ENCODE assay signal across 9 mouse cellular contexts in genomic region chr4:150706793-150707724, GRCm38 (mm10). TPM values are rescaled to one million over a fixed set of nuclear protein-coding genes. Genes with fewer than 3 reads are reported as not detected.
DNase-seq lines count a peak whose midpoint lies in the region; ATAC-seq and TF ChIP-seq lines count a peak whose summit lies in the region.
"Had no signal": no experiment of that assay in that cellular context is flagged by ENCODE, and none has a peak within 500 bp of the region (broad histone marks: within the 10 kb centered on the region; RNA-seq: fewer than 3 reads in every experiment).

No protein-coding gene starts in this region.

- H3ac ChIP-seq in C2C12 (ENCODE audit: control insufficient read depth, insufficient read length, low read depth), result peak overlapping the region; percentile 49

- WGBS in liver, embryonic 12.5 days (ENCODE audit: insufficient replicate concordance), result 53% methylated on average over 19 of the region's 19 CpGs
- WGBS in forebrain, embryonic 11.5 days, result 86% methylated on average over 19 of the region's 19 CpGs

- no peaks in the 10 kb centered on the region for H3K9me3 ChIP-seq in liver, embryonic 12.5 days (replicated peaks)
- no peaks in the 10 kb centered on the region for H3K9me3 ChIP-seq in forebrain, embryonic 11.5 days (ENCODE audit: control insufficient read depth, low read length)

- no peak overlapping the region for H3K4me3 ChIP-seq in C2C12 (ENCODE audit: insufficient read depth, poor library complexity, severe bottlenecking)
- no peak overlapping the region for H3K4me3 ChIP-seq in liver, embryonic 12.5 days
- H3K4me3 ChIP-seq in forebrain, embryonic 11.5 days (ENCODE audit: low read depth, low read length), result no peak overlapping the region

- no peaks in the 10 kb centered on the region for H3K27me3 ChIP-seq in C2C12 (ENCODE audit: control insufficient read depth, insufficient read depth, insufficient read length)
- 0 out of 2 replicates have a peak, but pooled peaks cover 4% of the 10 kb centered on the region for H3K27me3 ChIP-seq in liver, embryonic 12.5 days (replicated peaks)
- no peaks in the 10 kb centered on the region for H3K27me3 ChIP-seq in forebrain, embryonic 11.5 days (ENCODE audit: control insufficient read depth, insufficient read depth, low read length)

- DNase-seq in adrenal gland, postnatal 14 days, result peak; percentile 79
- peak; percentile 59 to 68 for DNase-seq in heart, postnatal 14 days
- DNase-seq in right cerebral cortex, postnatal 10 days (ENCODE audit: low spot score in 2 of 2), result no peak
- no peak for DNase-seq in right cerebral cortex, postnatal 25 days
- no peak for DNase-seq in forebrain, embryonic 11.5 days (ENCODE audit: low spot score)
- DNase-seq in retina, embryonic 14.5 days (ENCODE audit: low spot score), result no peak

- H3K27ac ChIP-seq in liver, embryonic 12.5 days, result peak overlapping the region; percentile 34; the same call in 1 of the 2 replicates
- H3K27ac ChIP-seq in forebrain, embryonic 11.5 days (ENCODE audit: low read depth, low read length), result no peak overlapping the region

- peak; percentile 37; the same call in 1 of the 2 replicates for ATAC-seq in liver, embryonic 12.5 days
- ATAC-seq in forebrain, embryonic 11.5 days (replicated peaks; ENCODE audit: low FRiP score), result no peak

- H3K9ac ChIP-seq in liver, embryonic 12.5 days, result no peak overlapping the region
- H3K9ac ChIP-seq in forebrain, embryonic 11.5 days (ENCODE audit: low read length), result no peak overlapping the region

- H3K79me3 ChIP-seq in C2C12 (ENCODE audit: low read depth), result no peaks in the 10 kb centered on the region

- H3K4me2 ChIP-seq in liver, embryonic 12.5 days, result no peak overlapping the region
- no peak overlapping the region for H3K4me2 ChIP-seq in forebrain, embryonic 11.5 days (ENCODE audit: low read depth, low read length, severe bottlenecking)

- peaks cover 21% of the 10 kb centered on the region; the same call in 1 of the 2 replicates for H3K4me1 ChIP-seq in liver, embryonic 12.5 days
- peaks cover 7% of the 10 kb centered on the region for H3K4me1 ChIP-seq in forebrain, embryonic 11.5 days (replicated peaks; ENCODE audit: control insufficient read depth, insufficient read depth, low read length)

- intact Hi-C loops in heart, postnatal 14 days (cut with DNase I), result loop anchor here (5.0 kb wide), 2 partner anchors 65 to 145 kb away; partner anchors contain the start of gene Errfi1

- H3K79me2 ChIP-seq in C2C12 (ENCODE audit: control insufficient read depth, insufficient read depth), result no peaks in the 10 kb centered on the region

- TF ChIP-seq CTCF in C2C12 (IDR thresholded peaks at IDR 0.05; ENCODE audit: control insufficient read depth, insufficient read depth, insufficient read length), result no peak

- no peaks in the 10 kb centered on the region for H3K36me3 ChIP-seq in C2C12 (ENCODE audit: control insufficient read depth, insufficient read depth)
- no peaks in the 10 kb centered on the region for H3K36me3 ChIP-seq in liver, embryonic 12.5 days
- H3K36me3 ChIP-seq in forebrain, embryonic 11.5 days (ENCODE audit: control insufficient read depth, insufficient read depth, low read length), result no peaks in the 10 kb centered on the region

TF ChIP-seq in C2C12, 6 proteins besides CTCF, POLR2A, EP300 and RAD21:
- TF ChIP-seq MAX (IDR thresholded peaks at IDR 0.05), result peak; percentile 68
- TF ChIP-seq USF1 (IDR thresholded peaks at IDR 0.05; ENCODE audit: low read depth), result peak; percentile 42
- peak; percentile 54 for TF ChIP-seq MYOD1 (IDR thresholded peaks at IDR 0.05; ENCODE audit: control insufficient read depth, insufficient read length, low read depth)
- peak; percentile 62 for TF ChIP-seq CEBPB (IDR thresholded peaks at IDR 0.05; ENCODE audit: low read depth)
- TF ChIP-seq FOSL1 (IDR thresholded peaks at IDR 0.05; ENCODE audit: insufficient read depth, low read length, poor library complexity, severe bottlenecking), result no peak

RNA-seq across cellular contexts. Expression of gene Slc45a1, which starts 55.1 kb away (rescaled TPM):
- 0.01 TPM for polyA plus RNA-seq in C2C12 (2012; fragmentation: generic; extraction: Trizol)
- 0.33 and 1.4 TPM in 2 replicates for total RNA-seq in adrenal gland, postnatal 14 days (2021)
- not detected for total RNA-seq in heart, postnatal 14 days (2021)
- polyA plus RNA-seq in liver, embryonic 12.5 days (2016; fragmentation: Nextera tagmentation; extraction: Ambion mirVana), result 0.05 TPM in 1 of 2 replicates, not detected in the other
- 2.7 and 4.5 TPM in 2 replicates for polyA plus RNA-seq in forebrain, embryonic 11.5 days (2014; fragmentation: Nextera tagmentation; extraction: Ambion mirVana)
- total RNA-seq: hematopoietic stem cell, adult 5-6 weeks had no signal

Comparison
In these comparisons a context has a peak if more than half of its experiments do, and no peak if none do; other contexts are left out.
1. DNase-seq: peak in adrenal gland, postnatal 14 days (single experiment) and heart, postnatal 14 days (2 of 2); none in right cerebral cortex, postnatal 10 days (0 of 2), right cerebral cortex, postnatal 25 days (single experiment), forebrain, embryonic 11.5 days (single experiment) and retina, embryonic 14.5 days (single experiment).